Mouse (Mus musculus) forebrain, embryonic 15.5 days (tissue): ENCODE results near the gene Clcnkb. TPM values are rescaled to one million over a fixed set of nuclear protein-coding genes. Genes with fewer than 3 reads are reported as not detected.
A peak's percentile ranks its signal among the peaks of the same experiment; 100 is the strongest.

Experiments
- ATAC-seq: fragments of 200-750 bp; cut with Nextera tagmentation; replicated peaks from 2 replicates; pipeline ENCODE4 v1.8.0; 2017; ENCODE audit warnings: mild to moderate bottlenecking, moderate TSS enrichment, moderate library complexity
- H3K27ac ChIP-seq: fragments of 300-500 bp; sonication (generic); replicated peaks from 2 replicates; pipeline ENCODE4 v1.5.1; 2015; ENCODE audit warnings: mild to moderate bottlenecking, inconsistent platforms
- H3K27me3 ChIP-seq: fragments of 300-500 bp; sonication (generic); 2 replicates; pipeline ENCODE4 v1.6.1; 2015; ENCODE audit warnings: inconsistent platforms
- H3K36me3 ChIP-seq: fragments of 300-500 bp; sonication (generic); 2 replicates; pipeline ENCODE4 v1.6.1; 2015; ENCODE audit warnings: mild to moderate bottlenecking, inconsistent platforms
- H3K4me1 ChIP-seq: fragments of 300-500 bp; sonication (generic); 2 replicates; pipeline ENCODE4 v1.6.1; 2015; ENCODE audit warnings: inconsistent platforms
- H3K4me2 ChIP-seq: fragments of 300-500 bp; sonication (generic); replicated peaks from 2 replicates; pipeline ENCODE4 v1.6.1; 2015; ENCODE audit warnings: mild to moderate bottlenecking, inconsistent platforms
- H3K4me3 ChIP-seq: fragments of 300-500 bp; sonication (generic); 2 replicates; pipeline ENCODE4 v1.5.1; 2015; ENCODE audit warnings: mild to moderate bottlenecking, inconsistent platforms
- H3K9ac ChIP-seq: fragments of 300-500 bp; sonication (generic); replicated peaks from 2 replicates; pipeline ENCODE4 v1.6.1; 2015; ENCODE audit warnings: mild to moderate bottlenecking, inconsistent platforms
- H3K9me3 ChIP-seq: fragments of 300-500 bp; sonication (generic); 2 replicates; pipeline ENCODE4 v1.6.1; 2016; ENCODE audit warnings: inconsistent platforms
- WGBS: fragments of 180-500 bp; shearing (Covaris S2); methylation state at CpG from one replicate; pipeline ENCODE4 v1.1.7; 2015; ENCODE audit warnings: mixed read lengths; 5-methylcytosine and 5-hydroxymethylcytosine counted together
- polyA plus RNA-seq: library from polyadenylated mRNA; unstranded; fragments of >200 nt; fragmentation: Nextera tagmentation; extraction: Ambion mirVana; gene quantifications from 2 replicates; pipeline ENCODE4 v1.2.1, GENCODE M21; 2015

Clcnkb gene
- polyA plus RNA-seq, 1 experiment from 2014 or later, result not detected

- Histone ChIP-seq H3K27ac (no peak overlapping the region), H3K9ac (no peak overlapping the region), H3K4me3 (no peak overlapping the region), H3K36me3 (peaks cover 57% of the 10 kb centered on the region), H3K9me3 (no peaks in the 10 kb centered on the region), H3K4me1 (0 out of 2 replicates have a peak, but pooled peaks cover 4% of the 10 kb centered on the region), H3K4me2 (no peak overlapping the region), H3K27me3 (no peaks in the 10 kb centered on the region)
- 93% methylated on average over 9 of the region's 9 CpGs for WGBS
- ATAC-seq, result no peak
Measured at GRCm38 (mm10) chr4:141451916-141452450, 36.2 kb upstream of the Clcnkb start.

GRCm38 (mm10) chr4:141451251-141451650, 35.4 kb upstream of the Clcnkb start:
- peaks cover 10% of the 10 kb centered on the region for H3K4me1 ChIP-seq
- 90% methylated on average over 2 of the region's 2 CpGs for WGBS
- no peak overlapping the region for H3K4me3 ChIP-seq
- no peak for ATAC-seq
- peaks cover 58% of the 10 kb centered on the region for H3K36me3 ChIP-seq
- H3K9me3 ChIP-seq, result no peaks in the 10 kb centered on the region
- no peak overlapping the region for H3K4me2 ChIP-seq
- H3K27ac ChIP-seq, result no peak overlapping the region
- no peaks in the 10 kb centered on the region for H3K27me3 ChIP-seq
- no peak overlapping the region for H3K9ac ChIP-seq

- ATAC-seq, result no peak
- H3K27ac ChIP-seq, result no peak overlapping the region
- no peak overlapping the region for H3K9ac ChIP-seq
- H3K36me3 ChIP-seq, result peaks cover 37% of the 10 kb centered on the region
- 0 out of 2 replicates have a peak overlapping the region, but pooled peaks have one; percentile 80 for H3K4me2 ChIP-seq
- no peaks in the 10 kb centered on the region for H3K9me3 ChIP-seq
- no peak overlapping the region for H3K4me3 ChIP-seq
- H3K4me1 ChIP-seq, result peaks cover 25% of the 10 kb centered on the region
- H3K27me3 ChIP-seq, result no peaks in the 10 kb centered on the region
- 72% methylated on average over 7 of the region's 7 CpGs for WGBS
Measured at GRCm38 (mm10) chr4:141446211-141446610, 30.4 kb upstream of the Clcnkb start.

GRCm38 (mm10) chr4:141445328-141445720, 29.5 kb upstream of the Clcnkb start:
- 16% methylated on average over 14 of the region's 14 CpGs for WGBS
- Histone ChIP-seq H3K36me3 (peaks cover 32% of the 10 kb centered on the region), H3K27ac (0 out of 2 replicates have a peak overlapping the region, but pooled peaks have one; percentile 83), H3K27me3 (no peaks in the 10 kb centered on the region), H3K9me3 (no peaks in the 10 kb centered on the region), H3K9ac (peak overlapping the region; percentile 88), H3K4me1 (peaks cover 25% of the 10 kb centered on the region), H3K4me3 (peak overlapping the region; percentile 79), H3K4me2 (peak overlapping the region; percentile 80)
- ATAC-seq, result no peak

- H3K4me2 ChIP-seq, result peak within 1 kb of the TSS; percentile 80
- H3K4me3 ChIP-seq, result peak within 1 kb of the TSS; percentile 79
- peak; percentile 94 for ATAC-seq
- H3K9ac ChIP-seq, result peak within 1 kb of the TSS; percentile 88
- peaks cover 26% of the 10 kb centered on the region for H3K36me3 ChIP-seq
- H3K27ac ChIP-seq, result peak within 1 kb of the TSS; percentile 83
- H3K9me3 ChIP-seq, result no peaks in the 10 kb centered on the region
- WGBS, result under 1% methylated on average over 88 of the region's 102 CpGs
- H3K27me3 ChIP-seq, result no peaks in the 10 kb centered on the region
- peaks cover 25% of the 10 kb centered on the region for H3K4me1 ChIP-seq
Measured at GRCm38 (mm10) chr4:141444451-141445327, 28.9 kb upstream of the Clcnkb start, which contains the start of gene Zbtb17. Gene Zbtb17 (plus strand): TSS chr4:141444654.

GRCm38 (mm10) chr4:141443641-141444429, 28.0 kb upstream of the Clcnkb start:
- H3K9ac ChIP-seq, result peak overlapping the region; percentile 88
- WGBS, result 52% methylated on average over 11 of the region's 11 CpGs

GRCm38 (mm10) chr4:141440877-141441276, 25.1 kb upstream of the Clcnkb start:
- no peak for ATAC-seq
- Histone ChIP-seq H3K4me1 (peaks cover 15% of the 10 kb centered on the region), H3K9ac (no peak overlapping the region), H3K27me3 (no peaks in the 10 kb centered on the region), H3K36me3 (no peaks in the 10 kb centered on the region), H3K9me3 (no peaks in the 10 kb centered on the region), H3K27ac (no peak overlapping the region), H3K4me2 (no peak overlapping the region), H3K4me3 (no peak overlapping the region)

More at GRCm38 (mm10) chr4:141443641-141444429, 28.0 kb upstream of the Clcnkb start:
- H3K4me3 ChIP-seq, result peak overlapping the region; percentile 79
- no peak for ATAC-seq
- H3K27me3 ChIP-seq, result no peaks in the 10 kb centered on the region
- peaks cover 25% of the 10 kb centered on the region for H3K4me1 ChIP-seq
- H3K9me3 ChIP-seq, result no peaks in the 10 kb centered on the region
- peaks cover 17% of the 10 kb centered on the region for H3K36me3 ChIP-seq
- H3K4me2 ChIP-seq, result peak overlapping the region; percentile 52
- H3K27ac ChIP-seq, result no peak overlapping the region

GRCm38 (mm10) chr4:141439083-141439803, 23.4 kb upstream of the Clcnkb start:
- Histone ChIP-seq H3K4me1 (peaks cover 6% of the 10 kb centered on the region), H3K36me3 (no peaks in the 10 kb centered on the region), H3K27ac (no peak overlapping the region), H3K4me3 (no peak overlapping the region), H3K9ac (no peak overlapping the region), H3K4me2 (no peak overlapping the region), H3K9me3 (no peaks in the 10 kb centered on the region), H3K27me3 (no peaks in the 10 kb centered on the region)
- ATAC-seq, result no peak
- 86% methylated on average over 12 of the region's 12 CpGs for WGBS

GRCm38 (mm10) chr4:141435974-141436373, 20.2 kb upstream of the Clcnkb start, which contains the start of gene Srarp:
Gene Srarp (minus strand): TSS chr4:141436105.
- WGBS, result 91% methylated on average over 1 of the region's 1 CpGs

GRCm38 (mm10) chr4:141433191-141433590, 17.4 kb upstream of the Clcnkb start:
- Histone ChIP-seq H3K4me1 (no peaks in the 10 kb centered on the region), H3K27me3 (no peaks in the 10 kb centered on the region), H3K9ac (no peak overlapping the region), H3K9me3 (no peaks in the 10 kb centered on the region), H3K36me3 (no peaks in the 10 kb centered on the region), H3K4me3 (no peak overlapping the region), H3K27ac (no peak overlapping the region), H3K4me2 (no peak overlapping the region)
- no peak for ATAC-seq
- WGBS, result 83% methylated on average over 18 of the region's 18 CpGs

More at GRCm38 (mm10) chr4:141435974-141436373, 20.2 kb upstream of the Clcnkb start, which contains the start of gene Srarp:
- Histone ChIP-seq H3K4me2 (no peak within 1 kb of the TSS), H3K27ac (no peak within 1 kb of the TSS), H3K36me3 (no peaks in the 10 kb centered on the region), H3K27me3 (no peaks in the 10 kb centered on the region), H3K9me3 (no peaks in the 10 kb centered on the region), H3K9ac (no peak within 1 kb of the TSS), H3K4me1 (no peaks in the 10 kb centered on the region), H3K4me3 (no peak within 1 kb of the TSS)
- ATAC-seq, result no peak

GRCm38 (mm10) chr4:141432666-141433065, 16.9 kb upstream of the Clcnkb start:
- 64% methylated on average over 14 of the region's 14 CpGs for WGBS

More at GRCm38 (mm10) chr4:141432666-141433065, 16.9 kb upstream of the Clcnkb start:
- Histone ChIP-seq H3K4me2 (no peak overlapping the region), H3K4me3 (no peak overlapping the region), H3K36me3 (no peaks in the 10 kb centered on the region), H3K27me3 (no peaks in the 10 kb centered on the region), H3K27ac (no peak overlapping the region), H3K9me3 (no peaks in the 10 kb centered on the region), H3K9ac (no peak overlapping the region), H3K4me1 (no peaks in the 10 kb centered on the region)
- no peak for ATAC-seq
